ENCODE assay signal across 9 mouse cellular contexts in genomic region chr6:38949683-38950161, GRCm38 (mm10).
DNase-seq lines count a peak whose midpoint lies in the region; ATAC-seq lines count a peak whose summit lies in the region.
"Had no signal": no experiment of that assay in that cellular context is flagged by ENCODE, and none has a peak within 500 bp of the region (broad histone marks: within the 10 kb centered on the region; RNA-seq: fewer than 3 reads in every experiment).

No protein-coding gene starts in this region.

- no peak overlapping the region for H3K9ac ChIP-seq in heart, embryonic 12.5 days

- no peaks in the 10 kb centered on the region for H3K27me3 ChIP-seq in heart, embryonic 12.5 days (replicated peaks)

- H3K36me3 ChIP-seq in heart, embryonic 12.5 days: no peaks in the 10 kb centered on the region
- H3K36me3 ChIP-seq in macrophage (ENCODE audit: inconsistent target): peaks cover 44% of the 10 kb centered on the region

- H3K4me3 ChIP-seq in heart, embryonic 12.5 days: no peak overlapping the region
- no peak overlapping the region for H3K4me3 ChIP-seq in macrophage (ENCODE audit: inconsistent target)

- WGBS in heart, embryonic 12.5 days: 5% methylated on average over 5 of the region's 5 CpGs
- 18% methylated on average over 5 of the region's 5 CpGs for WGBS in macrophage (ENCODE audit: missing documents)

- DNase-seq in heart, adult 11 months: peak; percentile 96
- DNase-seq in heart, postnatal 25 days (ENCODE audit: low spot score): no peak
- peak; percentile 47 to 66 for DNase-seq in kidney, postnatal 25 days
- DNase-seq in right cerebral cortex, adult 18-20 months: no peak
- DNase-seq in urinary bladder, postnatal 36 days (ENCODE audit: low spot score in 2 of 2): no peak
- no peak for DNase-seq in ovary, postnatal 36 days (ENCODE audit: low spot score)

- H3K27ac ChIP-seq in heart, embryonic 12.5 days (ENCODE audit: poor library complexity, severe bottlenecking): peak overlapping the region; percentile 65
- H3K27ac ChIP-seq in macrophage: peak overlapping the region; percentile 93

- H3K4me2 ChIP-seq in heart, embryonic 12.5 days: no peak overlapping the region; the same call in 1 of the 2 replicates

- peaks cover 23% of the 10 kb centered on the region for H3K4me1 ChIP-seq in heart, embryonic 12.5 days (replicated peaks)

- peaks cover 77% of the 10 kb centered on the region for H3K79me2 ChIP-seq in macrophage (ENCODE audit: inconsistent target)

- intact Hi-C loops in heart, postnatal 25 days (cut with DNase I): no loop called here

- H3K9me3 ChIP-seq in heart, embryonic 12.5 days (replicated peaks): no peaks in the 10 kb centered on the region

- ATAC-seq in heart, embryonic 12.5 days (ENCODE audit: insufficient number of reproducible peaks, low FRiP score): peak; percentile 71
- ATAC-seq: CD4-positive, CD25-positive, alpha-beta regulatory T cell, adult 4 months had no signal

Comparison
In these comparisons a context has a peak if more than half of its experiments do, and no peak if none do; other contexts are left out.
1. DNase-seq: peak in heart, adult 11 months (single experiment) and kidney, postnatal 25 days (2 of 2); none in heart, postnatal 25 days (single experiment), right cerebral cortex, adult 18-20 months (single experiment), urinary bladder, postnatal 36 days (0 of 2) and ovary, postnatal 36 days (single experiment).